Mouse (Mus musculus): ENCODE data around the gene Nrde2.

DNA sequence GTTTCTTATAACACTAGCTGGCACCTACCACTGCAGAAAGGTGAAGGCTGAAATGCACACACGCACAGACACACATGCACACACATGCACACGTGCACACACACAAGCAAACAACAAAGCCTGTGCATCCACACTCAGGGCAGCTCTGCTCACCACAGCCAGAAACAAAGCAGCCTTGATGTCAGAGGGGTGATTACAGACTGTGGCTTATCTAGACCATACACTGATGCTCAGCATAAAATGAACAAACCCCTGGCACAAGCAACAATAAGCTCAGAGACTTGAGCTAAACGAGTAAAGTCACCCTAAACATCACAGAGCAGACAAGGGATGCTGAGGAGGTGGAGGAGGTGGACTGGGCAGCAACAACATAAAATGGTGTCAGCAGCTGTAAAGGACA, 24.3 kb downstream of the Nrde2 start:
- no peak for TF ChIP-seq CTCF (IDR thresholded peaks at IDR 0.05; ENCODE audit: low read depth, low read length)
- no peak for TF ChIP-seq EP300 (IDR thresholded peaks at IDR 0.05; ENCODE audit: insufficient read depth, low read depth, low read length)
- TF ChIP-seq POLR2A (IDR thresholded peaks at IDR 0.05; ENCODE audit: insufficient read depth, low read length): no peak
